Mouse (Mus musculus) kidney, postnatal 10 days (tissue): Measurements from ENCODE around the gene Foxn1.
A peak's percentile ranks its signal among the peaks of the same experiment; 100 is the strongest.

Experiments used
- DNase-seq: peaks from one replicate; pipeline ENCODE4 v3.0.0; 2021; ENCODE audit warnings: mixed read lengths

Foxn1 gene

GRCm38 (mm10) chr11:78355471-78356238 lies 30.7 kb downstream of the Foxn1 start:
- DNase-seq: peak; percentile 86

- DNase-seq: no peak
These were observed 31.5 kb downstream of the Foxn1 start for GRCm38 (mm10) chr11:78354905-78355304.

GRCm38 (mm10) chr11:78353081-78353480 lies 33.3 kb downstream of the Foxn1 start:
- no peak for DNase-seq

GRCm38 (mm10) chr11:78349441-78350358 lies 36.7 kb downstream of the Foxn1 start:
- DNase-seq: peak; percentile 55

GRCm38 (mm10) chr11:78348474-78348873 lies 37.9 kb downstream of the Foxn1 start:
- DNase-seq: no peak

- no peak for DNase-seq
These were observed 38.5 kb downstream of the Foxn1 start for GRCm38 (mm10) chr11:78347908-78348307.

GRCm38 (mm10) chr11:78347070-78347754 lies 39.1 kb downstream of the Foxn1 start:
- DNase-seq: peak; percentile 88

GRCm38 (mm10) chr11:78346326-78347069 lies 39.9 kb downstream of the Foxn1 start:
- no peak for DNase-seq

- DNase-seq: no peak
These were observed 40.6 kb downstream of the Foxn1 start for GRCm38 (mm10) chr11:78345801-78346200.

- DNase-seq: peak; percentile 83
These were observed 41.3 kb downstream of the Foxn1 start for GRCm38 (mm10) chr11:78344890-78345715.

GRCm38 (mm10) chr11:78344328-78344889 lies 41.9 kb downstream of the Foxn1 start:
- no peak for DNase-seq

- DNase-seq: peak; percentile 91
These were observed 42.7 kb downstream of the Foxn1 start, which contains the start of gene Unc119 for GRCm38 (mm10) chr11:78343381-78344327. Unc119 (plus strand) TSS chr11:78343482.

- no peak for DNase-seq
These were observed 44.7 kb downstream of the Foxn1 start for GRCm38 (mm10) chr11:78341702-78342101.

- DNase-seq: no peak
These were observed 49.3 kb downstream of the Foxn1 start for GRCm38 (mm10) chr11:78337040-78337439.

GRCm38 (mm10) chr11:78333992-78334391 lies 52.4 kb downstream of the Foxn1 start:
- DNase-seq: no peak

GRCm38 (mm10) chr11:78332676-78333075 lies 53.7 kb downstream of the Foxn1 start:
- DNase-seq: no peak

- no peak for DNase-seq
These were observed 57.8 kb downstream of the Foxn1 start for GRCm38 (mm10) chr11:78328512-78329056.

GRCm38 (mm10) chr11:78327634-78328511 lies 58.5 kb downstream of the Foxn1 start, which contains the start of gene Pigs:
Pigs (plus strand) TSS chr11:78328415.
- DNase-seq: peak; percentile 99
